Mouse (Mus musculus): ENCODE measurements around the gene Wdr45.
"Not testable (repeated sequence)": the region's sequence is repeated elsewhere in the genome, so short reads cannot be mapped to it uniquely, and the experiment has no call there.

Wdr45 gene

GRCm38 (mm10) chrX:7721514-7722281, 7.6 kb downstream of the Wdr45 start, which contains the start of gene Gm45208:
Gene Gm45208 (plus strand): TSS chrX:7722245.
- peak; percentile 41 for DNase-seq (ENCODE audit: low read depth, low spot score)

- no peak for DNase-seq (ENCODE audit: low read depth, low spot score)
Measured at GRCm38 (mm10) chrX:7722282-7722611, 8.1 kb downstream of the Wdr45 start.

GRCm38 (mm10) chrX:7722691-7723090, 8.6 kb downstream of the Wdr45 start:
- no peak for DNase-seq (ENCODE audit: low read depth, low spot score)

GRCm38 (mm10) chrX:7724135-7724534, 10.0 kb downstream of the Wdr45 start:
- no peak for DNase-seq (ENCODE audit: low read depth, low spot score)

- DNase-seq (ENCODE audit: low read depth, low spot score) = no peak
Measured at GRCm38 (mm10) chrX:7725841-7726240, 11.7 kb downstream of the Wdr45 start.

GRCm38 (mm10) chrX:7727176-7727575, 13.0 kb downstream of the Wdr45 start:
- no peak for DNase-seq (ENCODE audit: low read depth, low spot score)

- DNase-seq (ENCODE audit: low read depth, low spot score) = peak; percentile 70
Measured at GRCm38 (mm10) chrX:7728215-7728921, 14.2 kb downstream of the Wdr45 start, which contains the start of gene Praf2. Gene Praf2 (plus strand): TSS chrX:7728439.

- DNase-seq (ENCODE audit: low read depth, low spot score) = no peak
Measured at GRCm38 (mm10) chrX:7728922-7729265, 14.8 kb downstream of the Wdr45 start.

- no peak for DNase-seq (ENCODE audit: low read depth, low spot score)
Measured at GRCm38 (mm10) chrX:7733571-7734156, 19.5 kb downstream of the Wdr45 start.

GRCm38 (mm10) chrX:7739336-7740081, 25.4 kb downstream of the Wdr45 start:
- no peak for DNase-seq (ENCODE audit: low read depth, low spot score)

GRCm38 (mm10) chrX:7740082-7740819, 26.1 kb downstream of the Wdr45 start:
- no peak for DNase-seq (ENCODE audit: low read depth, low spot score)

- DNase-seq (ENCODE audit: low read depth, low spot score) = no peak
Measured at GRCm38 (mm10) chrX:7741103-7741502, 27.0 kb downstream of the Wdr45 start.

- no peak for DNase-seq (ENCODE audit: low read depth, low spot score)
Measured at GRCm38 (mm10) chrX:7743470-7743869, 29.3 kb downstream of the Wdr45 start.

- no peak for DNase-seq (ENCODE audit: low read depth, low spot score)
Measured at GRCm38 (mm10) chrX:7744940-7745339, 30.8 kb downstream of the Wdr45 start.

GRCm38 (mm10) chrX:7745429-7745828, 31.3 kb downstream of the Wdr45 start:
- no peak for DNase-seq (ENCODE audit: low read depth, low spot score)

GRCm38 (mm10) chrX:7750432-7751116, 36.4 kb downstream of the Wdr45 start, which contains the start of gene Ccdc120:
Gene Ccdc120 (minus strand): TSS chrX:7750905.
- peak; percentile 65 for DNase-seq (ENCODE audit: low read depth, low spot score)

- DNase-seq (ENCODE audit: low read depth, low spot score) = not testable (repeated sequence)
Measured at GRCm38 (mm10) chrX:7753627-7754026, 39.5 kb downstream of the Wdr45 start.

GRCm38 (mm10) chrX:7762137-7762920, 48.2 kb downstream of the Wdr45 start, which contains the start of gene Tfe3:
Gene Tfe3 (plus strand): TSS chrX:7762560.
- DNase-seq (ENCODE audit: low read depth, low spot score) = peak; percentile 82

- no peak for DNase-seq (ENCODE audit: low read depth, low spot score)
Measured at GRCm38 (mm10) chrX:7762921-7763197, 48.7 kb downstream of the Wdr45 start.

Measured in embryo, embryonic 11.5 days (tissue).